Mouse (Mus musculus) intestine, embryonic 16.5 days (tissue): Measurements from ENCODE around the gene Aqr. TPM values are rescaled to one million over a fixed set of nuclear protein-coding genes. Genes with fewer than 3 reads are reported as not detected.

Source experiments
- ATAC-seq: fragments of 200-750 bp; cut with Nextera tagmentation; 2 replicates; pipeline ENCODE4 v1.8.0; 2017; ENCODE audit warnings: moderate TSS enrichment, moderate library complexity
- H3K27ac ChIP-seq: fragments of 300-500 bp; sonication (generic); 2 replicates; pipeline ENCODE4 v1.5.1; 2014; ENCODE audit warnings: mild to moderate bottlenecking, low read length
- H3K27me3 ChIP-seq: fragments of 300-500 bp; sonication (generic); replicated peaks from 2 replicates; pipeline ENCODE4 v1.6.1; 2014; ENCODE audit warnings: low read length, control low read depth, mixed read lengths; ENCODE audit not compliant: control insufficient read depth, insufficient read depth
- H3K36me3 ChIP-seq: fragments of 300-500 bp; sonication (generic); 2 replicates; pipeline ENCODE4 v1.6.1; 2014; ENCODE audit warnings: low read length, control low read depth; ENCODE audit not compliant: control insufficient read depth, insufficient read depth
- H3K4me1 ChIP-seq: fragments of 300-500 bp; sonication (generic); 2 replicates; pipeline ENCODE4 v1.6.1; 2014; ENCODE audit warnings: low read length, control low read depth, mixed read lengths; ENCODE audit not compliant: control insufficient read depth, insufficient read depth
- H3K4me2 ChIP-seq: fragments of 300-500 bp; sonication (generic); 2 replicates; pipeline ENCODE4 v1.6.1; 2014; ENCODE audit warnings: low read depth, low read length, control low read depth
- H3K4me3 ChIP-seq: fragments of 300-500 bp; sonication (generic); 2 replicates; pipeline ENCODE4 v1.5.1; 2014; ENCODE audit warnings: mild to moderate bottlenecking, low read length
- H3K9ac ChIP-seq: fragments of 300-500 bp; sonication (generic); 2 replicates; pipeline ENCODE4 v1.6.1; 2014; ENCODE audit warnings: low read depth, low read length
- H3K9me3 ChIP-seq: fragments of 300-500 bp; sonication (generic); 2 replicates; pipeline ENCODE4 v1.6.1; 2016; ENCODE audit warnings: low read length, control low read depth; ENCODE audit not compliant: control insufficient read depth
- WGBS: fragments of 180-500 bp; shearing (Covaris S2); extraction: QIAGEN DNeasy Blood & Tissue Kit; methylation state at CpG from one replicate; pipeline ENCODE4 v1.1.7; 2014; 5-methylcytosine and 5-hydroxymethylcytosine counted together
- polyA plus RNA-seq: library from polyadenylated mRNA; unstranded; fragments of >200 nt; fragmentation: Nextera tagmentation; extraction: Ambion mirVana; gene quantifications from 2 replicates; pipeline ENCODE4 v1.2.1, GENCODE M21; 2015

Gene Aqr
- polyA plus RNA-seq, 1 experiment from 2014 or later: 29.7 TPM

DNA sequence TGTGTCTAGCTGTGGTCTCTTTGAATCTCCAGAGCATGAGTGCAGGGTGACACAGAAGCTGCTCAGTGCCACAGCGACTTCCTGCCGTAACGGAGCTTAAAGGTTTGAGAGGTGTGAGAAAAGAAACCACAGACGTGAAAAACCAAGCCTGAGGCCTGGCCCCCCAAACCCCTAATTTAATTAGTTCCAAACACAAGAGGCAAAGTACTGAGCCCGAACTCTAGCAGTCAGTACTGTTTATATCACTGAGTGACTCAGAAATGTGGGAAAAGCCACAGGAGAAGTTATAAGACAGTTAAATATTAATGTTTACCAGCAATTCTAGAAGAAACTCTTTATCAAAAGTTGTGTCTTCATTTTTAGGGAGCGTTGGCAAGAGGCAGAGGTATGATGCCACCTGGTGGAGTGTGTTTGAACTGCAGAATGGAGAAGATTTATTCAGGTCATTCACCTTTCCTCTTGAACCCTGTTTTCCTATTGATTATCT is 41.5 kb downstream of the Aqr start:
- Histone ChIP-seq H3K4me2 (no peak overlapping the region), H3K27ac (no peak overlapping the region), H3K9ac (no peak overlapping the region), H3K4me1 (no peaks in the 10 kb centered on the region), H3K27me3 (no peaks in the 10 kb centered on the region), H3K9me3 (no peaks in the 10 kb centered on the region), H3K36me3 (peaks cover 15% of the 10 kb centered on the region; the same call in 1 of the 2 replicates), H3K4me3 (no peak overlapping the region)
- 70% methylated on average over 6 of the region's 6 CpGs for WGBS
- ATAC-seq: no peak

DNA sequence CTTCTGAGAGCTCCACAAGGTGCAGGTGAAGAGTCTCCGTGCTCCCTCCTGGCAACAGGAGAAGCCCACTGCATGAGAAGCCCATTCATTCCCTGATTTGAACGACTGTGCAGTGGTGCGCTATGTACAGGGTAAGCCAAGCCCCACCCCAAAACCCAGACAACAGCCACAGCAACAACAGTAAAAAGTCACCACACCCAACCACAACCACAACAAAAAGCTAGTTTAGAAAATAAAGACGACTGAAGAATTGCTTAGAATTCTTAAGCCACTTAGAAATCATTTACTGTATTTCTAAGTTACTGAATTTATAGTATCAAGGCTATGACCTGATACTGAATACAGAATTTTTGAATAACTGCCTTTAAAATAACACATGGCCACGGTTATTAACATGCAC is 41.9 kb downstream of the Aqr start:
- Histone ChIP-seq H3K27ac (no peak overlapping the region), H3K27me3 (no peaks in the 10 kb centered on the region), H3K4me1 (no peaks in the 10 kb centered on the region), H3K9ac (no peak overlapping the region), H3K9me3 (no peaks in the 10 kb centered on the region), H3K4me3 (no peak overlapping the region), H3K4me2 (no peak overlapping the region), H3K36me3 (peaks cover 14% of the 10 kb centered on the region; the same call in 1 of the 2 replicates)
- no peak for ATAC-seq
- 87% methylated on average over 5 of the region's 5 CpGs for WGBS

DNA sequence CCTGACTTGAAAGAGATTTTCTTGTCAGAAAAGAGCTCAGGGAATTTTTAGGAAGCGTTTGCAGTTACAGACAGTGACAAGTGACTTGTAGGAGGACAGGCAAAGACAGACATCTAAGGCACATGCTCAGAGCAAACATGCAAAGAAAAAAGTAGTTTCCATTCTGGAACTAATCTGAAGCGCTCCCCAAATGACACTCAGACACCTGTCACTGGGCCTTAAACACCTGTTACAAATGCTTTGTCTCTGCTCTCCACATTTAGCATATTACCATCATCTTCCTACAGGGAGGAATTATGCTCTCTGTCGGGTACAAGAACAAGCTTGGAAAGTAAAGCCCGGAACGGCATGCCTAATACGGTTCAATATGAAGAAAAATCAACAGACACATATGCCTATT is 43.0 kb downstream of the Aqr start:
- Histone ChIP-seq H3K27ac (no peak overlapping the region), H3K27me3 (no peaks in the 10 kb centered on the region), H3K4me2 (no peak overlapping the region), H3K9me3 (no peaks in the 10 kb centered on the region), H3K36me3 (peaks cover 16% of the 10 kb centered on the region; the same call in 1 of the 2 replicates), H3K9ac (no peak overlapping the region), H3K4me1 (no peaks in the 10 kb centered on the region), H3K4me3 (no peak overlapping the region)
- 93% methylated on average over 6 of the region's 6 CpGs for WGBS
- ATAC-seq: no peak

DNA sequence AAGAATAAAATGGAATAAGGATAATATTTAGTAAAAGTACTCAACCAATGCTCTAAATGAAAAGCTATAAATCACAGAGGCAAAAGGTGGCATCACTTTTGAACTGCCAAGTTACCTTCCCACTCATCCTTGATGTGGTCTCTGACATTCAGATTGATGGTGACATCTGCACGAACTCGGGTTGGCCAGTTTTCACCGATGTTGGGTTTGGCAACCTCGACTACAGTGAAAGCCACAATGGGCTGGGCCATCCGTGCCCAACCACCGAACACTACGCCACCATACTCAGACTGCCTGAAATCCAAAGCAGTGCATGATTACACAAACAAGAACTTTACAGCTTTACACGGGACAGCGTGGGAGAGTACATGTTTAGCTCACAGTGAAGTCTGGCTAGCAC is 50.1 kb downstream of the Aqr start:
- H3K27ac ChIP-seq: no peak overlapping the region
- H3K4me1 ChIP-seq: no peaks in the 10 kb centered on the region
- H3K36me3 ChIP-seq: peaks cover 8% of the 10 kb centered on the region; the same call in 1 of the 2 replicates
- H3K9ac ChIP-seq: no peak overlapping the region
- H3K27me3 ChIP-seq: no peaks in the 10 kb centered on the region
- ATAC-seq: no peak
- WGBS: 95% methylated on average over 9 of the region's 9 CpGs
- H3K9me3 ChIP-seq: no peaks in the 10 kb centered on the region
- no peak overlapping the region for H3K4me3 ChIP-seq
- no peak overlapping the region for H3K4me2 ChIP-seq

DNA sequence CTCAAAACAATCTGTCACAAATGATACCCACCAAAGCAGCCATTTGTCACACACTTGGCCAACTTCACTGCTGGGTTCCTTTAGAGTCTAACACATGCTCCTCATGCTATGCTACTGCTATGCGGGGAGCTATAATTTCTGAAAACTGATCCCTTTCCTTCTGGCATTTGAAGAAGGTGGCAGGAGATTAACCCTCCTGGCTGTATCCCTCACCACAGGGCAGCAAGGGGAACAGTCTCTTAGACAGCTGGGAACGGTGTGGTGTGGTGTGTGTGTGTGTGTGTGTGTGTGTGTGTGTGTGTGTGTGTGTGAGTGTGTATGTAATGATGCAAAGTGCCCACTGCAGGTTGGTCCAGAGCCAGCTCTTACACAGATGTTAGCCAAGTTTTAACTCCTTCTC is 51.0 kb downstream of the Aqr start:
- Histone ChIP-seq H3K4me3 (no peak overlapping the region), H3K4me2 (no peak overlapping the region), H3K9ac (no peak overlapping the region), H3K4me1 (no peaks in the 10 kb centered on the region), H3K27ac (no peak overlapping the region), H3K27me3 (no peaks in the 10 kb centered on the region), H3K36me3 (peaks cover 8% of the 10 kb centered on the region; the same call in 1 of the 2 replicates), H3K9me3 (no peaks in the 10 kb centered on the region)
- ATAC-seq: no peak
- 92% methylated on average over 2 of the region's 2 CpGs for WGBS

DNA sequence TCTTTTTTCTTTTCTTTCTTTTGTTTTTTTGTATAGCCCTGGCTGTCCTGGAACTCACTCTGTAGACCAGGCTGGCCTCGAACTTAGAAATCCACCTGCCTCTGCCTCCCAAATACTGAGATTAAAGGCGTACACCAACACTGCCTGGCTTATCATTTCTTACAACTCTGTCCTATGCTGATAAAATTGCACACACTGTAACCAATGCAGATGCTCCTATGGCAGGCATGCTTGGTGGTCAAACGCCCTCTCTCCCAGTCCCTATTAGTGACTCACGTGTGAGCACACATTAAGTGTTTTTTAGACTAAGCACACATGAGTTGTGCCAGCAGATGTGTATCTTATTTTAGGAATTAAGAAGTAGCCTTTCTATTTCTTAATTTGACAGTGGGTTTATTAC is 53.5 kb downstream of the Aqr start:
- Histone ChIP-seq H3K27ac (no peak overlapping the region), H3K4me2 (no peak overlapping the region), H3K4me3 (no peak overlapping the region), H3K9me3 (no peaks in the 10 kb centered on the region), H3K4me1 (no peaks in the 10 kb centered on the region), H3K36me3 (peaks cover 2% of the 10 kb centered on the region; the same call in 1 of the 2 replicates), H3K9ac (no peak overlapping the region), H3K27me3 (no peaks in the 10 kb centered on the region)
- ATAC-seq: no peak
- 94% methylated on average over 4 of the region's 4 CpGs for WGBS

DNA sequence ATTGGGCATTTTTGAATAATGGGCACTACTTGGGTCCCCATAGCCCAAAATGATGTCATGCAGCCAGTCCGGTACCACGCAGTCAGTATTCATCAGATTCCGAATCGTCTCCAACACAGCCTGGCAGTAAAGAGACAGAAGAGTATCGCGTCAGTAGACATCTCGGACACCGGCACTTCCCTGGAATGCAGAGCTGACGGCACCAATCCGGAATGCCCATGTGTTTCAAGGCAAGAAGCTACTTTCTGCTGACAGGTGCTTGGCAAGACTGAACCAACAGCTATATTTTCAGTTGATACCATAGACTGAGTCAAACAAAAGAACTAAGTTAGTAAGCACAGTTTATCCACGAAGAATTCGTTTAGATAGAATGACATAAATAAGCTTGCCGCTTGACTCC is 56.2 kb downstream of the Aqr start:
- Histone ChIP-seq H3K9ac (no peak overlapping the region), H3K9me3 (no peaks in the 10 kb centered on the region), H3K36me3 (peaks cover 13% of the 10 kb centered on the region; the same call in 1 of the 2 replicates), H3K27ac (no peak overlapping the region), H3K4me3 (no peak overlapping the region), H3K27me3 (no peaks in the 10 kb centered on the region), H3K4me2 (no peak overlapping the region), H3K4me1 (no peaks in the 10 kb centered on the region)
- 97% methylated on average over 13 of the region's 13 CpGs for WGBS
- ATAC-seq: no peak

DNA sequence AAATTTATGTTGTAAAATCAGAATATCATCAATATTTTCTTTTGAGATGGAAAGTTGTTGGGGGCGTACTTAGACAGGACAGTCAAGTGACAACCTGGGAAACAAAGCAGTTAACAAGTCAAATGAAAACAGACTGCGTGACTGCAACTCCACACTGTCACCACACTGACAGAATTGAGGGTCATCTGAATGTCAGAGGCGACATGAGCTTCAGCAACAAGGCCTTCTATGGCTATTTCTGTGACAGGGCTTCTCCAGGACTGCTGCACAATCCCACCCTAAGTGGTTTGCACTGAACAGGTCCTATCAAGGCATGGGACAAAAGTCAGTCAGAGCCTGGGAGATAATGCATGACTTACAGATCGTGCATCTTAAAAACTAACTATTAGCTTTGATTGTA is 63.5 kb downstream of the Aqr start:
- Histone ChIP-seq H3K36me3 (peaks cover 23% of the 10 kb centered on the region), H3K4me1 (no peaks in the 10 kb centered on the region), H3K4me2 (no peak overlapping the region), H3K9me3 (no peaks in the 10 kb centered on the region), H3K4me3 (no peak overlapping the region), H3K27ac (no peak overlapping the region), H3K9ac (no peak overlapping the region), H3K27me3 (no peaks in the 10 kb centered on the region)
- ATAC-seq: no peak
- 98% methylated on average over 4 of the region's 4 CpGs for WGBS

DNA sequence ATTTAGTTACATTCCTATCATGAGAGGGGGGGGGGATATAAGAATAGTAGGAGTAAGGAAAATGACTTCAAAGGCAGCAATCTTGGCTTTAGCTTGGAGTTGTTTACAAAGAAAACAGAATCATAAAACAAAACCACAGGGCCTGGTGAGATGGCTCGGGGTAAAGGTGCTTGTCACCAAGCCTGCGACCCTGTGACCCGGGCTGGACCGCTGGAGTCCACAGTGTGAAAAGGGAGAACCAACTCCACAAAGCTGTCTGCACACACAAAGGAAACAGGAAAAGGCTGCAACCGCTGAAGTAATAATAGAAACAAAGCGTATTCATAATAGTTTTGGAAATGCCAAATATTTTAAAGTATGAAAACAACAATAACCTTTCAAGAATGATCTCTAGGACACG is 67.4 kb downstream of the Aqr start:
- Histone ChIP-seq H3K4me1 (no peaks in the 10 kb centered on the region), H3K36me3 (peaks cover 16% of the 10 kb centered on the region; the same call in 1 of the 2 replicates), H3K9ac (no peak overlapping the region), H3K27me3 (no peaks in the 10 kb centered on the region), H3K4me2 (no peak overlapping the region), H3K27ac (no peak overlapping the region), H3K9me3 (no peaks in the 10 kb centered on the region), H3K4me3 (no peak overlapping the region)
- ATAC-seq: no peak
- WGBS: 68% methylated on average over 7 of the region's 7 CpGs

DNA sequence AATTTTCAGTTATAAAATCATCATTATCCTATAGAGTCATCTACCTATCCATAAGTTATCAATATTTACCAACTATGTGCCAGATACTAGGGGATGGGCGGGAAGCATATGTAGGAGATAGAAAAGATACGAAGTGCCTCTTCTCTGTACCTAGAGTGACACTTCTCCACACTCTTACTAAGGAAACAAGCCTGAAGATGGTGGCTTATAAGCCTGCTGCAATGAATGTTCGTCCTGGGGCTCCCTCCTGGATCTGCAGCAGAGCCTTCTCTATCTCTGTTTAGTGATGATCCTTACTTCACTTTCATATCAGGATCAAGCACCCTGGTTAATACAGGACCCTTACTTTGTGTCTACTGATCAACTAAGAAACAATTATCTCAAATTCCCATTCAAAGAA is 69.2 kb downstream of the Aqr start:
- Histone ChIP-seq H3K9ac (no peak overlapping the region), H3K4me2 (no peak overlapping the region), H3K27me3 (no peaks in the 10 kb centered on the region), H3K36me3 (peaks cover 16% of the 10 kb centered on the region; the same call in 1 of the 2 replicates), H3K4me3 (no peak overlapping the region), H3K9me3 (no peaks in the 10 kb centered on the region), H3K4me1 (no peaks in the 10 kb centered on the region), H3K27ac (no peak overlapping the region)
- 87% methylated on average over 3 of the region's 3 CpGs for WGBS
- no peak for ATAC-seq
